Mouse (Mus musculus): Measurements from ENCODE around the gene 1110051M20Rik.

GRCm38 (mm10) chr2:91339591-91339990, 104.9 kb downstream of the 1110051M20Rik start:
- TF ChIP-seq CTCF (IDR thresholded peaks at IDR 0.05; ENCODE audit: low read depth, low read length) (no peak), GATA1 (IDR thresholded peaks at IDR 0.05; ENCODE audit: borderline replicate concordance, low read length) (no peak), TAL1 (conservative IDR thresholded peaks at IDR 0.05; ENCODE audit: low read depth, low read length) (no peak), GATA2 (IDR thresholded peaks at IDR 0.05; ENCODE audit: borderline replicate concordance, low read depth, low read length) (no peak), POLR2AphosphoS5 (IDR thresholded peaks at IDR 0.05; ENCODE audit: insufficient replicate concordance, low read depth, low read length) (no peak)
